Mouse (Mus musculus): ENCODE data around the gene Dcxr. TPM values are rescaled to one million over a fixed set of nuclear protein-coding genes. Genes with fewer than 3 reads are reported as not detected.
A peak's percentile ranks its signal among the peaks of the same experiment; 100 is the strongest.
"Not testable (repeated sequence)": the region's sequence is repeated elsewhere in the genome, so short reads cannot be mapped to it uniquely, and the experiment has no call there.

The Dcxr gene
- polyA plus RNA-seq (2014; fragmentation: Nextera tagmentation; extraction: Ambion mirVana), result 27.2 and 29.7 TPM in 2 replicates

- Histone ChIP-seq H3K9me3 (ENCODE audit: low read depth, low read length) (no peaks in the 10 kb centered on the region), H3K9ac (peak within 1 kb of the TSS; percentile 58), H3K36me3 (ENCODE audit: insufficient read depth) (no peaks in the 10 kb centered on the region), H3K27ac (ENCODE audit: low read depth) (0 out of 2 replicates have a peak within 1 kb of the TSS, but pooled peaks have one; percentile 12), H3K27me3 (ENCODE audit: insufficient read depth, low read length) (no peaks in the 10 kb centered on the region), H3K4me1 (ENCODE audit: insufficient read depth) (0 out of 2 replicates have a peak, but pooled peaks cover 2% of the 10 kb centered on the region), H3K4me2 (peak within 1 kb of the TSS; percentile 84), H3K4me3 (ENCODE audit: low read depth, low read length) (peak within 1 kb of the TSS; percentile 58)
- DNase-seq, result peak; percentile 94
- peak; percentile 89 for ATAC-seq (ENCODE audit: insufficient read depth)
- TF ChIP-seq CTCF (IDR thresholded peaks at IDR 0.05; ENCODE audit: low read depth), result peak; percentile 67
- WGBS, result 1% methylated on average over 14 of the region's 14 CpGs
These were observed at the start of gene Dcxr for GRCm38 (mm10) chr11:120727169-120727527. Gene Dcxr, minus strand, starts transcription at chr11:120727281.

- no peaks in the 10 kb centered on the region for H3K4me1 ChIP-seq (ENCODE audit: insufficient read depth)
- H3K27me3 ChIP-seq (ENCODE audit: insufficient read depth, low read length), result no peaks in the 10 kb centered on the region
- no peak overlapping the region for H3K27ac ChIP-seq (ENCODE audit: low read depth)
- no peak overlapping the region for H3K9ac ChIP-seq
- DNase-seq (peak; percentile 98), ATAC-seq (ENCODE audit: insufficient read depth) (peak; percentile 90)
- 0 out of 2 replicates have a peak, but pooled peaks cover 5% of the 10 kb centered on the region for H3K36me3 ChIP-seq (ENCODE audit: insufficient read depth)
- peak overlapping the region; percentile 32; the same call in 1 of the 2 replicates for H3K4me2 ChIP-seq
- H3K9me3 ChIP-seq (ENCODE audit: low read depth, low read length), result no peaks in the 10 kb centered on the region
- WGBS, result 22% methylated on average over 15 of the region's 15 CpGs
- TF ChIP-seq CTCF (IDR thresholded peaks at IDR 0.05; ENCODE audit: low read depth), result peak; percentile 100
- H3K4me3 ChIP-seq (ENCODE audit: low read depth, low read length), result no peak overlapping the region
These were observed 48.8 kb upstream of the Dcxr start for GRCm38 (mm10) chr11:120775774-120776469.

- no peak for TF ChIP-seq CTCF (IDR thresholded peaks at IDR 0.05; ENCODE audit: low read depth)
- Histone ChIP-seq H3K27ac (ENCODE audit: low read depth) (no peak overlapping the region), H3K9ac (no peak overlapping the region), H3K9me3 (ENCODE audit: low read depth, low read length) (no peaks in the 10 kb centered on the region), H3K4me1 (ENCODE audit: insufficient read depth) (no peaks in the 10 kb centered on the region), H3K36me3 (ENCODE audit: insufficient read depth) (no peaks in the 10 kb centered on the region), H3K27me3 (ENCODE audit: insufficient read depth, low read length) (no peaks in the 10 kb centered on the region), H3K4me2 (no peak overlapping the region), H3K4me3 (ENCODE audit: low read depth, low read length) (no peak overlapping the region)
- DNase-seq, result no peak
- no peak for ATAC-seq (ENCODE audit: insufficient read depth)
- WGBS, result 81% methylated on average over 7 of the region's 7 CpGs
These were observed 46.5 kb upstream of the Dcxr start for GRCm38 (mm10) chr11:120773463-120774190.

- no peak for TF ChIP-seq CTCF (IDR thresholded peaks at IDR 0.05; ENCODE audit: low read depth)
- H3K36me3 ChIP-seq (ENCODE audit: insufficient read depth), result no peaks in the 10 kb centered on the region
- no peak overlapping the region for H3K4me3 ChIP-seq (ENCODE audit: low read depth, low read length)
- no peak overlapping the region for H3K4me2 ChIP-seq
- 64% methylated on average over 3 of the region's 3 CpGs for WGBS
- H3K4me1 ChIP-seq (ENCODE audit: insufficient read depth), result no peaks in the 10 kb centered on the region
- no peak overlapping the region for H3K27ac ChIP-seq (ENCODE audit: low read depth)
- ATAC-seq (ENCODE audit: insufficient read depth) (no peak), DNase-seq (no peak)
- no peaks in the 10 kb centered on the region for H3K27me3 ChIP-seq (ENCODE audit: insufficient read depth, low read length)
- H3K9ac ChIP-seq, result no peak overlapping the region
- no peaks in the 10 kb centered on the region for H3K9me3 ChIP-seq (ENCODE audit: low read depth, low read length)
These were observed 45.7 kb upstream of the Dcxr start for GRCm38 (mm10) chr11:120772749-120773148.

- DNase-seq (no peak), ATAC-seq (ENCODE audit: insufficient read depth) (no peak)
- TF ChIP-seq CTCF (IDR thresholded peaks at IDR 0.05; ENCODE audit: low read depth), result no peak
- Histone ChIP-seq H3K36me3 (ENCODE audit: insufficient read depth) (no peaks in the 10 kb centered on the region), H3K27ac (ENCODE audit: low read depth) (no peak overlapping the region), H3K9me3 (ENCODE audit: low read depth, low read length) (no peaks in the 10 kb centered on the region), H3K27me3 (ENCODE audit: insufficient read depth, low read length) (no peaks in the 10 kb centered on the region), H3K4me3 (ENCODE audit: low read depth, low read length) (no peak overlapping the region), H3K9ac (no peak overlapping the region), H3K4me1 (ENCODE audit: insufficient read depth) (no peaks in the 10 kb centered on the region), H3K4me2 (no peak overlapping the region)
- 68% methylated on average over 1 of the region's 1 CpGs for WGBS
These were observed 41.1 kb upstream of the Dcxr start for GRCm38 (mm10) chr11:120768206-120768605.

GRCm38 (mm10) chr11:120767023-120767422, 39.9 kb upstream of the Dcxr start:
- not testable (repeated sequence) for H3K27ac ChIP-seq (ENCODE audit: low read depth); DNase-seq; H3K4me1 ChIP-seq (ENCODE audit: insufficient read depth); H3K9me3 ChIP-seq (ENCODE audit: low read depth, low read length); H3K4me3 ChIP-seq (ENCODE audit: low read depth, low read length); H3K27me3 ChIP-seq (ENCODE audit: insufficient read depth, low read length); H3K9ac ChIP-seq; H3K36me3 ChIP-seq (ENCODE audit: insufficient read depth); H3K4me2 ChIP-seq
- WGBS, result 74% methylated on average over 3 of the region's 7 CpGs
- peak; percentile 31; the same call in 1 of the 2 replicates for ATAC-seq (ENCODE audit: insufficient read depth)

- not testable (repeated sequence) for H3K4me3 ChIP-seq (ENCODE audit: low read depth, low read length); H3K27me3 ChIP-seq (ENCODE audit: insufficient read depth, low read length); H3K9me3 ChIP-seq (ENCODE audit: low read depth, low read length); DNase-seq; H3K27ac ChIP-seq (ENCODE audit: low read depth); H3K36me3 ChIP-seq (ENCODE audit: insufficient read depth); H3K9ac ChIP-seq; H3K4me1 ChIP-seq (ENCODE audit: insufficient read depth)
- H3K4me2 ChIP-seq, result peak overlapping the region; percentile 39
- WGBS, result 10% methylated on average over 6 of the region's 23 CpGs
- ATAC-seq (ENCODE audit: insufficient read depth), result peak; percentile 35; the same call in 1 of the 2 replicates
These were observed 36.3 kb upstream of the Dcxr start for GRCm38 (mm10) chr11:120763121-120763999.

- ATAC-seq (ENCODE audit: insufficient read depth), result peak; percentile 9; the same call in 1 of the 2 replicates
- H3K27ac ChIP-seq (ENCODE audit: low read depth), result not testable (repeated sequence)
- peak; percentile 34 for DNase-seq
These were observed 35.6 kb upstream of the Dcxr start, which contains the start of gene Hmga1b for GRCm38 (mm10) chr11:120762672-120763041. Gene Hmga1b, plus strand, starts transcription at chr11:120762794.

More at GRCm38 (mm10) chr11:120762672-120763041, 35.6 kb upstream of the Dcxr start, which contains the start of gene Hmga1b:
- not testable (repeated sequence) for H3K4me1 ChIP-seq (ENCODE audit: insufficient read depth); H3K27me3 ChIP-seq (ENCODE audit: insufficient read depth, low read length); H3K36me3 ChIP-seq (ENCODE audit: insufficient read depth); H3K9ac ChIP-seq; H3K4me3 ChIP-seq (ENCODE audit: low read depth, low read length); H3K9me3 ChIP-seq (ENCODE audit: low read depth, low read length)
- H3K4me2 ChIP-seq, result peak within 1 kb of the TSS; percentile 39
- WGBS, result 13% methylated on average over 11 of the region's 14 CpGs

All from lung, embryonic 14.5 days (tissue).